Mouse (Mus musculus): ENCODE results near the gene Ptbp3. TPM values are rescaled to one million over a fixed set of nuclear protein-coding genes. Genes with fewer than 3 reads are reported as not detected.

The Ptbp3 gene
- polyA plus RNA-seq, 1 experiment: 66.1 TPM

DNA sequence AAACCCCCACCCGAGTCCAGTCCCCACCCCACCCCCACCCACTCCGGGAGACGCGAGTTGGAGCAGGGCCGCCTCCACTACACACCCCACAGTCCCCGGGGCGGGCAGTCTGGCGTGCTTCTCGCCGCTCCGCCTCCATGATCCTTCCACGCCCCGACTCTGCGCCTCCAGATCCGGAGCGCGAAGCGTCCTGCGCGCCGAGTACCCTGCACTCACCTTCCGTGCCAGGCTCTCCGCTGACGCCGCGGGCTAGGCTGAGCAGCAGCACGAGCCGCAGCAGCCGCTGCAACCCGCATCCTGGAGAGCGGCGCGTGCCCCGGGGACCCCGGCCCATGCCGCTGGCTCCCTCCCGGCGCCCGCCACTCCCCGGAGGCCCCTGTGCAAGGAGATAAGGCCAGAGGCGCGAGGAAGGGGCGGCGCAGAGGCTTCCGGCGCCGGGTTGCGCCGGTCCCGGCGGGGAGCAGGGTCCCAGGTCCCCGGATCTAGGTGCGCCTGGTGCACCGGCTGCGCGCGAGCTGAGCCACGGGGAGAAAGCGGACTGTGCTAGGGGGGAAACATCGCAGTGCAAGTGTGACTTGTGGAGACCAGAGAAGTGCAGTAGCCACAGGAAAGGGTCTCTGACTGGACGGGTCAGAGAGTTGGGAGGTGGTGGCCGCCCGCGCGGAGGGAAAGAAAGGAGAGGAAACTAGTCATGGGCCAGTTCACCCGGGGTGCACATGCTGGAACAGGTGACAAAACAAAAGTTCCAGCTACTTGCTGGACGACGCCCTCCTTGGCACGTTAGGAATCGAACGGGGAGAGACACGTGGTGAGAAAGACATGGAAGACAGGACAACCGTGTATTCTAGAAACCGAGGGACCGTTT is 110.9 kb downstream of the Ptbp3 start, which contains the start of gene Susd1:
Gene Susd1, minus strand, starts transcription at position 644 of the 865 bp plus-strand sequence.
- DNase-seq (ENCODE audit: low read depth): no peak

GRCm38 (mm10) chr4:59435951-59436350 is 113.2 kb downstream of the Ptbp3 start:
- DNase-seq (ENCODE audit: low read depth): no peak

GRCm38 (mm10) chr4:59434039-59434438 is 115.1 kb downstream of the Ptbp3 start:
- peak; percentile 45 for DNase-seq (ENCODE audit: low read depth)

DNA sequence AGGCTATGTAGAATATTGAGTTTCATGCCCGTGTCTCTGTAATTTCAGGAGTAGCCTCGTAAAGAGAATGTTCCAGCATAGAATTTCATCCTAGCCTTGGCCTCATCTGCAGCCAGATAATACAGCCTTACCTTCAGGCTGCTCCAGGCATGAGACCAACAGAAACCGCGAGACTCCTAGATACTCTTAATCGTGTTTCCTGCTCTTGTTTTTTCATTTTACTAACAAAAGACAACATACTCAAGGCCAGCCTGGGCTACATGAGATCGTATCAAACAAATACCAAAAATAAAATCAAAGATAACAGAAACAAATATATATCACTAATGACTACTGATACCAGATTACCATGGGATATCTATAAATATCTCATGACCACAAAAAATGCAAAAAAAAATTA is 120.0 kb downstream of the Ptbp3 start:
- no peak for DNase-seq (ENCODE audit: low read depth)

- no peak for DNase-seq (ENCODE audit: low read depth)
Observed at GRCm38 (mm10) chr4:59426429-59426828, 122.7 kb downstream of the Ptbp3 start.

GRCm38 (mm10) chr4:59422808-59423207 is 126.4 kb downstream of the Ptbp3 start:
- no peak for DNase-seq (ENCODE audit: low read depth)

DNA sequence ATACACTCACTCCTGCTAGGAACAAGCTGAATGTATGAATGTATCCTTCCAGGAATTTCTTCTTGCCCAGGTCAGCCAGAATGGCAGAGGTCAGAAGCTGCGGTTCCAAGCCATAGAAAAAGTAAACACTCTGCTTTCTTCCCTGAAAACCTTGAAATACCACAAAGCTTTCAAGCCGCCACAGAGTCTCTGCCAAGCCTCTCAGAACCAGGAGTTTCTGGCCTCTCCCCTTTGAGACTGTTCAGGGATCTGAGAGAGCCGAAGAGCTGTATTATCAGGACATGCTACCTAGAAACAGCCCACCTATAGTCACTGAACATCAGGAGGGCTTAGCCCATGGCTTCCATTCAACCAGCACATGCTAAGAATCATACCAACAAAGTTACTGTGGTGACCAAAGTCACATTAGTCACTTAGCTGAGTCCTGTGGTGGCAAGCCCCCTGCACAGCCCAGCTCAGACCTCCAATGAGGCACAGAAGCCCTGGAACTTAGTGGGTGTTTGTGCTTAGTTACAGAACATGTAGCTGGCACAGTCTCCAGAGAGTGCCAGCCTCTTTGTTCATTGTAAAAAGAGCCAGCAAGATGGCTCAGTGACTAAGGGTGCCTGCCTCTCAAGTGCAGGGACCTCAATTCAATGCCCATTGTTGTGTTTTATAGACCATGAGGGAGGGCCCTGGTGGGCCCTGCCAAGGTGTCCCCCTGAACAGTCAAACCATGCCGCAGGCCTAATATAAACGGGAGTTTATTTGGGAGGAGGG is 127.0 kb downstream of the Ptbp3 start:
- no peak for DNase-seq (ENCODE audit: low read depth)

Other genes starting within 250 kb of the Ptbp3 start
- gene Susd1, start 110.7 kb downstream of the Ptbp3 start, polyA plus RNA-seq (2012; rRNA removed): 22.4 and 23.3 TPM in 2 replicates
- gene Hsdl2, start 32.2 kb upstream of the Ptbp3 start, polyA plus RNA-seq (2012; rRNA removed): 30.5 and 45.7 TPM in 2 replicates
- 8.4 and 10.8 TPM in 2 replicates for gene E130308A19Rik, start 76.8 kb upstream of the Ptbp3 start, polyA plus RNA-seq (2012; rRNA removed)